Mouse (Mus musculus): ENCODE measurements around the gene Fgf8. TPM values are rescaled to one million over a fixed set of nuclear protein-coding genes. Genes with fewer than 3 reads are reported as not detected.

The Fgf8 gene
- polyA plus RNA-seq, 1 experiment from 2014 or later = 0.18 TPM

DNA sequence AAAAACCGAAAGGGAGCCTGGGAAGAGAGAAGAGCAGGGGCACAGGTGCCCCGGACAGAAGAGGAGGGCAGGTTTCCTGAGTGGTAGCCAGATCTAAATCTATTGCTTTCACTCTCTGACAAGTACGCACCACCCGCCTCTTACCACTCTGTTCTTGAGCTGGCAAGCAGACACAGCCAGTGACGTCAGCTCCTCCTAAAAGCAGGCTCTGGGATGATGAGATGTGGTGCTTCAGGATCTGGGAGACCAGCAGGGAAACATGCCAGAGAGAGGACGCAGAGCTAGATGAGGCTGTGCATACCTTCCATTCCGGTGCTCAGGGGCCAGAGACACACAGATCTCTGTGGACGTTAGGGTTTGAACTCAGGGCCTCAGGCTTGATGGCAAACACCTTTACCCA, 50.5 kb downstream of the Fgf8 start:
- no peak overlapping the region for H3K27ac ChIP-seq (replicated peaks; ENCODE audit: low read depth, low read length)
- H3K9me3 ChIP-seq (ENCODE audit: control insufficient read depth, low read length) = no peaks in the 10 kb centered on the region
- no peak overlapping the region for H3K9ac ChIP-seq (replicated peaks; ENCODE audit: low read length)
- H3K36me3 ChIP-seq (ENCODE audit: control insufficient read depth, insufficient read depth, low read length) = no peaks in the 10 kb centered on the region
- peaks cover 15% of the 10 kb centered on the region for H3K27me3 ChIP-seq (ENCODE audit: control insufficient read depth, insufficient read depth, low read length)
- DNase-seq (no peak), ATAC-seq (ENCODE audit: low FRiP score, low TSS enrichment) (no peak)
- no peaks in the 10 kb centered on the region; the same call in 1 of the 2 replicates for H3K4me1 ChIP-seq (ENCODE audit: control insufficient read depth, insufficient read depth, low read length)
- 91% methylated on average over 8 of the region's 8 CpGs for WGBS
- no peak overlapping the region for H3K4me3 ChIP-seq (replicated peaks; ENCODE audit: low read depth, low read length)
- H3K4me2 ChIP-seq (ENCODE audit: low read length) = no peak overlapping the region

- Histone ChIP-seq H3K27me3 (ENCODE audit: control insufficient read depth, insufficient read depth, low read length) (peaks cover 9% of the 10 kb centered on the region), H3K4me3 (replicated peaks; ENCODE audit: low read depth, low read length) (no peak overlapping the region), H3K27ac (replicated peaks; ENCODE audit: low read depth, low read length) (no peak overlapping the region), H3K4me1 (ENCODE audit: control insufficient read depth, insufficient read depth, low read length) (no peaks in the 10 kb centered on the region; the same call in 1 of the 2 replicates), H3K9ac (replicated peaks; ENCODE audit: low read length) (no peak overlapping the region), H3K9me3 (ENCODE audit: control insufficient read depth, low read length) (no peaks in the 10 kb centered on the region), H3K36me3 (ENCODE audit: control insufficient read depth, insufficient read depth, low read length) (no peaks in the 10 kb centered on the region), H3K4me2 (ENCODE audit: low read length) (no peak overlapping the region)
- ATAC-seq (ENCODE audit: low FRiP score, low TSS enrichment) (no peak), DNase-seq (peak; percentile 12)
- 48% methylated on average over 8 of the region's 8 CpGs for WGBS
Measured at GRCm38 (mm10) chr19:45691001-45691535, 51.6 kb downstream of the Fgf8 start.

DNA sequence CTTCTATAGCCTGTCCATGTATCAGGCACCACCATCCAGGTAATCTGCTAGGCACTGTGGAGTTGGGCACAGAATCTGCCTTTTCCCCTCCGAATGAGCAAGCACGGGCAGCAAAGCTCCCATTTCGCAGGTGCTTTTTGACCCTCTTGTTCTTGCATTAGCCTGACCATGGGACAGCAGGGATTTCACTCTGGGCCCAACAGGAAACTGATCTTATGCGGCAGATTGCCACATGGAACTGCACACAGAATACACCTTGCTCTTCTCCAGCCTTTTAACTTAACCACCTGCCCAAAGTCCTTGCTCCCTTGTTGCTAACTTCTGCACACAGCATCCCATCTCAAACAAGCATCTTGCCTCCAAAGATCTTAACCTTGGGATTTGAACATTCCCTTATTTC, 55.7 kb downstream of the Fgf8 start:
- ATAC-seq (ENCODE audit: low FRiP score, low TSS enrichment) (no peak), DNase-seq (no peak)
- Histone ChIP-seq H3K9ac (replicated peaks; ENCODE audit: low read length) (no peak overlapping the region), H3K4me1 (ENCODE audit: control insufficient read depth, insufficient read depth, low read length) (no peaks in the 10 kb centered on the region), H3K36me3 (ENCODE audit: control insufficient read depth, insufficient read depth, low read length) (no peaks in the 10 kb centered on the region), H3K4me2 (ENCODE audit: low read length) (no peak overlapping the region), H3K4me3 (replicated peaks; ENCODE audit: low read depth, low read length) (no peak overlapping the region), H3K27ac (replicated peaks; ENCODE audit: low read depth, low read length) (no peak overlapping the region), H3K9me3 (ENCODE audit: control insufficient read depth, low read length) (no peaks in the 10 kb centered on the region), H3K27me3 (ENCODE audit: control insufficient read depth, insufficient read depth, low read length) (no peaks in the 10 kb centered on the region)
- WGBS = 69% methylated on average over 4 of the region's 4 CpGs

Other genes with a start within 250 kb of the Fgf8 start
- gene Poll, start 182.4 kb downstream of the Fgf8 start, polyA plus RNA-seq (2014; fragmentation: Nextera tagmentation; extraction: Ambion mirVana) = 11.9 and 14.2 TPM in 2 replicates
- gene Gm17018, start 182.3 kb downstream of the Fgf8 start, polyA plus RNA-seq (2014; fragmentation: Nextera tagmentation; extraction: Ambion mirVana) = 57.0 and 68.6 TPM in 2 replicates
- 5.6 and 8.1 TPM in 2 replicates for gene Fbxw4, start 82.6 kb downstream of the Fgf8 start, polyA plus RNA-seq (2014; fragmentation: Nextera tagmentation; extraction: Ambion mirVana)
- gene Npm3, start 6.7 kb upstream of the Fgf8 start, polyA plus RNA-seq (2014; fragmentation: Nextera tagmentation; extraction: Ambion mirVana) = 7.6 and 26.4 TPM in 2 replicates
- gene Mgea5, start 40.9 kb upstream of the Fgf8 start, polyA plus RNA-seq (2014; fragmentation: Nextera tagmentation; extraction: Ambion mirVana) = 95.8 and 118 TPM in 2 replicates
- 3.9 and 5.0 TPM in 2 replicates for gene Kcnip2, start 73.1 kb upstream of the Fgf8 start, polyA plus RNA-seq (2014; fragmentation: Nextera tagmentation; extraction: Ambion mirVana)